ENCODE assay signal across 23 mouse cellular contexts in the genomic region with DNA sequence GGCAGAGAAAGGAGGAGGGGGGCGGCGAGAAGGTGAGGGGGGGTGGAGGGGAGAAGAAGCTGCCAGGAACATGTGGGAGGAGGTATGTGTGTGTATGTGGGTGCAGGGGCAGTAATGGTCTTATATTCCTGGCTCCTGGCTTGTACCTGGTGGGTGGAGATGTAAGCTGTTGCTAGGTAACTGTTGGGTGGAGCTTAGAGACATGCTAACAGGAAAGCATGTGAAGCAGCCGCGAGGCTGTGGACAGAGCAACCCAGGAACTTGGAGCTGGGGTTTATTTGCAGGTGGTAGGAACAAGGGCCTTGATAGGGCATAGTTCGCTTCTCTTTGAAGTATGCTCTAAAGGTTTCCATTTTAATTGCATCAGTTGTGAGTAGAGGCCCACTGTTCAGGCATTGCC. TPM values are rescaled to one million over a fixed set of nuclear protein-coding genes. Genes with fewer than 3 reads are reported as not detected.
DNase-seq lines count a peak whose midpoint lies in the region; ATAC-seq and TF ChIP-seq lines count a peak whose summit lies in the region.
"Had no signal": no experiment of that assay in that cellular context is flagged by ENCODE, and none has a peak within 500 bp of the region (broad histone marks: within the 10 kb centered on the region; RNA-seq: fewer than 3 reads in every experiment).

No protein-coding gene starts in this region.

- TF ChIP-seq CTCF in stomach, postnatal 0 days (IDR thresholded peaks at IDR 0.05; ENCODE audit: low read depth): no peak
- TF ChIP-seq CTCF in cerebellum, adult 2 months (IDR thresholded peaks at IDR 0.05; ENCODE audit: borderline replicate concordance, insufficient read depth, low read depth, low read length): no peak

- ATAC-seq in frontal cortex, adult (ENCODE audit: low TSS enrichment): 0 out of 2 replicates have a peak, but pooled peaks have one; percentile 38
- peak; percentile 79 for ATAC-seq in intestine, embryonic 14.5 days (replicated peaks; ENCODE audit: low FRiP score, low TSS enrichment, low read depth)
- ATAC-seq in stomach, postnatal 0 days (ENCODE audit: low FRiP score, low TSS enrichment): peak; percentile 83
- ATAC-seq: midbrain, embryonic 13.5 days had no signal

- TF ChIP-seq POLR2A in cerebellum, adult 2 months (IDR thresholded peaks at IDR 0.05; ENCODE audit: borderline replicate concordance, insufficient read depth, low read length): no peak

- TF ChIP-seq EP300 in stomach, postnatal 0 days (optimal IDR thresholded peaks at IDR 0.05): no peak

- H3K4me3 ChIP-seq in intestine, embryonic 14.5 days (ENCODE audit: low read depth, low read length): no peak overlapping the region
- H3K4me3 ChIP-seq in stomach, postnatal 0 days (ENCODE audit: low read depth, low read length): no peak overlapping the region
- H3K4me3 ChIP-seq in cerebellum, adult 2 months (replicated peaks; ENCODE audit: insufficient read depth, low read depth, low read length): no peak overlapping the region
- H3K4me3 ChIP-seq: erythroblast, embryonic 14.5 days; limb, embryonic 15.5 days; midbrain, embryonic 13.5 days; myocyte; neural tube, embryonic 15.5 days had no signal

- no peak overlapping the region for H3K9ac ChIP-seq in intestine, embryonic 14.5 days (ENCODE audit: low read length)
- H3K9ac ChIP-seq in stomach, postnatal 0 days (ENCODE audit: low read length): no peak overlapping the region
- H3K9ac ChIP-seq: hindbrain, embryonic 14.5 days; limb, embryonic 15.5 days; midbrain, embryonic 13.5 days; neural tube, embryonic 15.5 days had no signal

- no peaks in the 10 kb centered on the region for H3K27me3 ChIP-seq in intestine, embryonic 14.5 days (replicated peaks; ENCODE audit: control insufficient read depth, insufficient read depth, low read length)
- no peaks in the 10 kb centered on the region for H3K27me3 ChIP-seq in stomach, postnatal 0 days (ENCODE audit: control insufficient read depth, insufficient read depth, low read length)
- H3K27me3 ChIP-seq in cerebellum, adult 2 months (ENCODE audit: control insufficient read depth, insufficient read depth, low read length): no peaks in the 10 kb centered on the region
- H3K27me3 ChIP-seq: limb, embryonic 15.5 days; midbrain, embryonic 13.5 days had no signal

- no peak overlapping the region for H3K4me2 ChIP-seq in intestine, embryonic 14.5 days (ENCODE audit: low read length)
- no peak overlapping the region for H3K4me2 ChIP-seq in stomach, postnatal 0 days (replicated peaks; ENCODE audit: low read depth)
- H3K4me2 ChIP-seq: heart, embryonic 11.5 days; hindbrain, embryonic 14.5 days; limb, embryonic 15.5 days; midbrain, embryonic 13.5 days; neural tube, embryonic 15.5 days had no signal

- DNase-seq in frontal cortex, postnatal 14 days (ENCODE audit: low spot score in 2 of 2): no peak
- DNase-seq in lung, postnatal 36 days: peak; percentile 10
- no peak for DNase-seq in lung, postnatal 25 days (ENCODE audit: low spot score)
- DNase-seq in intestine, embryonic 14.5 days (ENCODE audit: low spot score): no peak
- peak; percentile 55 for DNase-seq in stomach, postnatal 0 days (ENCODE audit: low spot score)
- no peak for DNase-seq in adrenal gland, adult 18-20 months (ENCODE audit: low spot score in 2 of 2)
- DNase-seq in cerebellum, adult 2 months: no peak
- DNase-seq: adrenal gland, adult 2 months; cerebellum, adult 11 months; cerebellum, postnatal 25 days; gastrocnemius, postnatal 25 days; kidney, adult 9 months; thymus, adult 2 months had no signal

- no peak overlapping the region for H3K27ac ChIP-seq in intestine, embryonic 14.5 days (ENCODE audit: low read depth)
- no peak overlapping the region for H3K27ac ChIP-seq in stomach, postnatal 0 days (replicated peaks)
- no peak overlapping the region for H3K27ac ChIP-seq in cerebellum, adult 2 months (ENCODE audit: insufficient read depth, low read length)
- H3K27ac ChIP-seq: hindbrain, embryonic 14.5 days; limb, embryonic 15.5 days; midbrain, embryonic 13.5 days; neural tube, embryonic 15.5 days had no signal

- WGBS in intestine, embryonic 14.5 days: 59% methylated on average over 5 of the region's 5 CpGs
- 47% methylated on average over 5 of the region's 5 CpGs for WGBS in stomach, postnatal 0 days
- 66% methylated on average over 5 of the region's 5 CpGs for WGBS in cerebellum, adult 2 months

- H3K4me1 ChIP-seq in intestine, embryonic 14.5 days (replicated peaks; ENCODE audit: control insufficient read depth, insufficient read depth, low read length): peaks cover 7% of the 10 kb centered on the region; the same call in 1 of the 2 replicates
- no peaks in the 10 kb centered on the region for H3K4me1 ChIP-seq in stomach, postnatal 0 days (replicated peaks; ENCODE audit: control insufficient read depth, insufficient read depth)
- no peaks in the 10 kb centered on the region for H3K4me1 ChIP-seq in cerebellum, adult 2 months (ENCODE audit: control insufficient read depth, insufficient read depth, low read length)
- H3K4me1 ChIP-seq: midbrain, embryonic 13.5 days had no signal

- no peaks in the 10 kb centered on the region for H3K36me3 ChIP-seq in intestine, embryonic 14.5 days (ENCODE audit: control insufficient read depth, insufficient read depth, low read length)
- no peaks in the 10 kb centered on the region for H3K36me3 ChIP-seq in stomach, postnatal 0 days (ENCODE audit: control insufficient read depth, insufficient read depth, low read length)
- H3K36me3 ChIP-seq: limb, embryonic 15.5 days; midbrain, embryonic 13.5 days; neural tube, embryonic 15.5 days had no signal

- H3K9me3 ChIP-seq in intestine, embryonic 14.5 days (ENCODE audit: control insufficient read depth, low read length): no peaks in the 10 kb centered on the region
- H3K9me3 ChIP-seq in stomach, postnatal 0 days (ENCODE audit: control insufficient read depth, low read length): no peaks in the 10 kb centered on the region
- H3K9me3 ChIP-seq: limb, embryonic 15.5 days; neural tube, embryonic 15.5 days had no signal

RNA-seq across cellular contexts. Expression of gene Trim42, which starts 28.0 kb away (rescaled TPM):
- polyA plus RNA-seq in intestine, embryonic 14.5 days (2014; fragmentation: Nextera tagmentation; extraction: Ambion mirVana): not detected in 2 replicates
- polyA plus RNA-seq in stomach, postnatal 0 days (2015; fragmentation: Nextera tagmentation; extraction: Ambion mirVana): not detected in 2 replicates
- not detected for total RNA-seq in adrenal gland, adult 18-20 months (2021)
- not detected in 2 replicates for polyA plus RNA-seq in cerebellum, adult 2 months (2012; rRNA removed)
- total RNA-seq: adrenal gland, adult 2 months; gastrocnemius, postnatal 25 days; heart, postnatal 25 days had no signal
- polyA plus RNA-seq: adrenal gland, adult 2 months; erythroblast, embryonic 14.5 days; heart, embryonic 11.5 days; hindbrain, embryonic 14.5 days; limb, embryonic 15.5 days; liver, embryonic 16.5 days; midbrain, embryonic 13.5 days; myocyte; neural tube, embryonic 15.5 days; thymus, adult 2 months had no signal

Comparison
In these comparisons a context has a peak if more than half of its experiments do, and no peak if none do; other contexts are left out.
1. DNase-seq: peak in lung, postnatal 36 days (single experiment) and stomach, postnatal 0 days (single experiment); none in frontal cortex, postnatal 14 days (0 of 2), lung, postnatal 25 days (single experiment), intestine, embryonic 14.5 days (single experiment), adrenal gland, adult 18-20 months (0 of 2) and cerebellum, adult 2 months (0 of 2).
2. Peak in every context shown above with its lines, with median percentiles within 50 percentile points of each other: ATAC-seq.